Mouse (Mus musculus): ENCODE data around the gene Ppp4r1. TPM values are rescaled to one million over a fixed set of nuclear protein-coding genes. Genes with fewer than 3 reads are reported as not detected.

Ppp4r1 gene
- polyA plus RNA-seq, 1 experiment from 2014 or later: 8.0 TPM

DNA sequence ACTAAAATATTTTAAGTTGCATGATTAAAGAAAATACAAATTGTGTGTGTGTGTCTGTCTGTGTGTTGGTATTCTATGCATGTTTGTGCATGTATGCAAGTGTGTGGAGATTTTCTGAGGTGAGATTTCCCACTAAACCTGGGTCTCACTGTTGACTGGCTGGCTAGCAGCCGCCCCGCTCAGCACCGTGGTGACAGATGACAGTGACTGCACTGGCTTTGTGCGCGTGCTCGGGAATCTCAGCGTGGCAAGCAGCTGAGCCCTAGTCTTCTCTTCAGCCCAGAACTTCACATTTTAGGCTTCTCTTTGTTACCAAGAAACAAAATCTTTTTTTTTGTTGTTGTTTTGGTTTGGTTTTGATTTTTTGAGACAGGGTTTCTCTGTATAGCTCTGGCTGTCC is 13.7 kb downstream of the Ppp4r1 start:
- Histone ChIP-seq H3K9ac (replicated peaks) (no peak overlapping the region), H3K4me2 (ENCODE audit: low read depth, low read length) (no peak overlapping the region), H3K9me3 (ENCODE audit: low read length) (no peaks in the 10 kb centered on the region), H3K36me3 (replicated peaks; ENCODE audit: insufficient read depth, low read length) (peaks cover 5% of the 10 kb centered on the region), H3K27me3 (ENCODE audit: insufficient read depth, low read length) (no peaks in the 10 kb centered on the region), H3K27ac (ENCODE audit: low read depth) (no peak overlapping the region), H3K4me1 (ENCODE audit: insufficient read depth) (peaks cover 3% of the 10 kb centered on the region; the same call in 1 of the 2 replicates), H3K4me3 (ENCODE audit: low read depth, low read length) (no peak overlapping the region)
- no peak for TF ChIP-seq CTCF (IDR thresholded peaks at IDR 0.05; ENCODE audit: low read depth)
- DNase-seq (no peak), ATAC-seq (no peak)
- 89% methylated on average over 7 of the region's 7 CpGs for WGBS (ENCODE audit: insufficient replicate concordance)

- no peak for ATAC-seq
These were observed 16.1 kb downstream of the Ppp4r1 start for GRCm38 (mm10) chr17:65798446-65798845.

DNA sequence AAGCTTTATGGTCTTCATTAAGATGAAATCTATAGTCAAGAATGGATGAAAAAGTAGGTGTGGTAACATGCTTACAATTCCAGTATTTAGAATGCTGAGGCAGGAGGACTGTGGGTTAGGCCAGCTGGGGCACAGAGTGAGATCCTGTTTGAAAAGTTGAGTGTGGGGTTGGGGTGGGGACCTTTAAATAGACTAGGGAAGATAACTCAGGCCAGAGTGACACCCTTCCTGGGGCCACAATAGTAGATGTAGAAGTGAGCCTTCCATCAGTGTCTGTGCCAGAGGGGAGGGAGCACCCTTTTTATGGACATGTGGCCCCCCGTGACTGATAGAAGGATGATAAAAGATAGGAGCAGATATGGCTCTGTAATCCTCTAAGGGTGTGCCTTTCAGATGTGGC is 17.0 kb downstream of the Ppp4r1 start:
- Histone ChIP-seq H3K9me3 (ENCODE audit: low read length) (no peaks in the 10 kb centered on the region), H3K27ac (ENCODE audit: low read depth) (no peak overlapping the region), H3K4me1 (ENCODE audit: insufficient read depth) (0 out of 2 replicates have a peak, but pooled peaks cover 3% of the 10 kb centered on the region), H3K27me3 (ENCODE audit: insufficient read depth, low read length) (no peaks in the 10 kb centered on the region), H3K4me2 (ENCODE audit: low read depth, low read length) (no peak overlapping the region), H3K9ac (replicated peaks) (no peak overlapping the region), H3K4me3 (ENCODE audit: low read depth, low read length) (no peak overlapping the region), H3K36me3 (replicated peaks; ENCODE audit: insufficient read depth, low read length) (peaks cover 9% of the 10 kb centered on the region)
- no peak for DNase-seq
- ATAC-seq: no peak
- TF ChIP-seq EP300 (IDR thresholded peaks at IDR 0.05; ENCODE audit: low read depth) (no peak), CTCF (IDR thresholded peaks at IDR 0.05; ENCODE audit: low read depth) (no peak)
- 63% methylated on average over 1 of the region's 1 CpGs for WGBS (ENCODE audit: insufficient replicate concordance)

More at GRCm38 (mm10) chr17:65798446-65798845, 16.1 kb downstream of the Ppp4r1 start:
- WGBS (ENCODE audit: insufficient replicate concordance): 30% methylated on average over 4 of the region's 4 CpGs
- no peaks in the 10 kb centered on the region for H3K9me3 ChIP-seq (ENCODE audit: low read length)
- TF ChIP-seq CTCF (IDR thresholded peaks at IDR 0.05; ENCODE audit: low read depth): no peak
- TF ChIP-seq EP300 (IDR thresholded peaks at IDR 0.05; ENCODE audit: low read depth): no peak
- peaks cover 8% of the 10 kb centered on the region for H3K36me3 ChIP-seq (replicated peaks; ENCODE audit: insufficient read depth, low read length)
- H3K4me2 ChIP-seq (ENCODE audit: low read depth, low read length): no peak overlapping the region
- H3K27me3 ChIP-seq (ENCODE audit: insufficient read depth, low read length): no peaks in the 10 kb centered on the region
- no peak overlapping the region for H3K27ac ChIP-seq (ENCODE audit: low read depth)
- H3K4me1 ChIP-seq (ENCODE audit: insufficient read depth): 0 out of 2 replicates have a peak, but pooled peaks cover 3% of the 10 kb centered on the region
- H3K9ac ChIP-seq (replicated peaks): no peak overlapping the region
- no peak for DNase-seq
- H3K4me3 ChIP-seq (ENCODE audit: low read depth, low read length): no peak overlapping the region

DNA sequence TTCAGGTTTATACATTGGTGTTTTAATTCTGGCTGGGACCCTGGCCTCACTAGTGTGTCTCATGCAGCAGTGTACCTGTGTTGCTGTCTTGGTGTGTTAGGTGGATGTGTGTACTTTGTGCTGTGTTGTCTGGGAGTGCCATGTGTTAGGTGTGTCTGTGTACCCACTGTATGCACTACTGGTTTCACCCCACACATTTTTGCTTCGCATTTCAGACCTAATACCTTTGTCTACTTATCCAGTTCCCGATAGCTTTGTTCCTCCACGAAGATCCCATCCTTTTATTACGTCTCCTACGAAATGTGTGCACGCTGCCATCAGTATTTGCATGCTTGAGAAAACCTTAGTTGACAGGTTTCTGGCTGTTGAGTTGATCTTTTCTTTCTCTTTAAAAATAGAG is 18.1 kb downstream of the Ppp4r1 start:
- no peak for ATAC-seq

GRCm38 (mm10) chr17:65802026-65802425 is 19.7 kb downstream of the Ppp4r1 start:
- 77% methylated on average over 4 of the region's 4 CpGs for WGBS (ENCODE audit: insufficient replicate concordance)
- Histone ChIP-seq H3K27ac (ENCODE audit: low read depth) (no peak overlapping the region), H3K4me3 (ENCODE audit: low read depth, low read length) (no peak overlapping the region), H3K36me3 (replicated peaks; ENCODE audit: insufficient read depth, low read length) (peaks cover 8% of the 10 kb centered on the region), H3K27me3 (ENCODE audit: insufficient read depth, low read length) (no peaks in the 10 kb centered on the region), H3K4me1 (ENCODE audit: insufficient read depth) (0 out of 2 replicates have a peak, but pooled peaks cover 3% of the 10 kb centered on the region), H3K9ac (replicated peaks) (no peak overlapping the region), H3K9me3 (ENCODE audit: low read length) (no peaks in the 10 kb centered on the region), H3K4me2 (ENCODE audit: low read depth, low read length) (no peak overlapping the region)
- no peak for TF ChIP-seq EP300 (IDR thresholded peaks at IDR 0.05; ENCODE audit: low read depth)
- TF ChIP-seq CTCF (IDR thresholded peaks at IDR 0.05; ENCODE audit: low read depth): no peak
- DNase-seq (no peak), ATAC-seq (no peak)

More for the DNA sequence above, 18.1 kb downstream of the Ppp4r1 start:
- H3K4me1 ChIP-seq (ENCODE audit: insufficient read depth): 0 out of 2 replicates have a peak, but pooled peaks cover 3% of the 10 kb centered on the region
- H3K9ac ChIP-seq (replicated peaks): no peak overlapping the region
- no peak overlapping the region for H3K4me3 ChIP-seq (ENCODE audit: low read depth, low read length)
- H3K9me3 ChIP-seq (ENCODE audit: low read length): no peaks in the 10 kb centered on the region
- peaks cover 8% of the 10 kb centered on the region for H3K36me3 ChIP-seq (replicated peaks; ENCODE audit: insufficient read depth, low read length)
- H3K27ac ChIP-seq (ENCODE audit: low read depth): no peak overlapping the region
- no peak overlapping the region for H3K4me2 ChIP-seq (ENCODE audit: low read depth, low read length)
- WGBS (ENCODE audit: insufficient replicate concordance): 87% methylated on average over 6 of the region's 6 CpGs
- TF ChIP-seq CTCF (IDR thresholded peaks at IDR 0.05; ENCODE audit: low read depth) (no peak), EP300 (IDR thresholded peaks at IDR 0.05; ENCODE audit: low read depth) (no peak)
- H3K27me3 ChIP-seq (ENCODE audit: insufficient read depth, low read length): no peaks in the 10 kb centered on the region
- no peak for DNase-seq

GRCm38 (mm10) chr17:65805966-65806365 is 23.6 kb downstream of the Ppp4r1 start:
- H3K36me3 ChIP-seq (replicated peaks; ENCODE audit: insufficient read depth, low read length): peaks cover 25% of the 10 kb centered on the region
- H3K9me3 ChIP-seq (ENCODE audit: low read length): no peaks in the 10 kb centered on the region
- 62% methylated on average over 4 of the region's 4 CpGs for WGBS (ENCODE audit: insufficient replicate concordance)
- no peak overlapping the region for H3K27ac ChIP-seq (ENCODE audit: low read depth)
- ATAC-seq (no peak), DNase-seq (no peak)
- no peaks in the 10 kb centered on the region for H3K4me1 ChIP-seq (ENCODE audit: insufficient read depth)
- H3K4me3 ChIP-seq (ENCODE audit: low read depth, low read length): no peak overlapping the region
- TF ChIP-seq CTCF (IDR thresholded peaks at IDR 0.05; ENCODE audit: low read depth) (no peak), EP300 (IDR thresholded peaks at IDR 0.05; ENCODE audit: low read depth) (no peak)
- H3K9ac ChIP-seq (replicated peaks): no peak overlapping the region
- H3K27me3 ChIP-seq (ENCODE audit: insufficient read depth, low read length): no peaks in the 10 kb centered on the region
- no peak overlapping the region for H3K4me2 ChIP-seq (ENCODE audit: low read depth, low read length)

DNA sequence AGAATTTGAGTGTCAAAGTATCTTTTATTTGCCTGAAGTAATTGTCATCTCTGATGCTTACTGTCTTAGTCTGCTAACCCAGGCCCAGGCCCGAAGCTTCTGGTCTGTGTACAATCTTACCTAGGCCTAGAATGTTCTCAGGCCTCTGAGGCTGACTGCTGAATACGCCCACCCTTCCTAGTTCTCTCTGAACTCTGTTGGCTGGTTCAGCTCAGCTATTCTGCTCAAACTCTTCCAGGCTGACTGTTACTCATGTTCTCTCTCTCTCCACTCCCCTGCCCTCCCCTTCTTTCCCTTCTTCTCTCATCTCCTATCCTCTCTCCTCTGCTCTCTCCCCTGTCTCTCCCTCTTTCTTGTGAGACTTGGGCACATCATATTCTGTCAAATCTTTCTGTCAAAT is 24.0 kb downstream of the Ppp4r1 start:
- H3K9ac ChIP-seq (replicated peaks): no peak overlapping the region
- DNase-seq (no peak), ATAC-seq (no peak)
- H3K36me3 ChIP-seq (replicated peaks; ENCODE audit: insufficient read depth, low read length): peaks cover 28% of the 10 kb centered on the region
- H3K4me3 ChIP-seq (ENCODE audit: low read depth, low read length): no peak overlapping the region
- H3K27me3 ChIP-seq (ENCODE audit: insufficient read depth, low read length): no peaks in the 10 kb centered on the region
- H3K27ac ChIP-seq (ENCODE audit: low read depth): no peak overlapping the region
- H3K4me1 ChIP-seq (ENCODE audit: insufficient read depth): no peaks in the 10 kb centered on the region
- 88% methylated on average over 2 of the region's 2 CpGs for WGBS (ENCODE audit: insufficient replicate concordance)
- no peak for TF ChIP-seq EP300 (IDR thresholded peaks at IDR 0.05; ENCODE audit: low read depth)
- no peak for TF ChIP-seq CTCF (IDR thresholded peaks at IDR 0.05; ENCODE audit: low read depth)
- no peak overlapping the region for H3K4me2 ChIP-seq (ENCODE audit: low read depth, low read length)
- H3K9me3 ChIP-seq (ENCODE audit: low read length): no peaks in the 10 kb centered on the region
